Mouse (Mus musculus) lung, adult 2 months (tissue): ENCODE measurements at regions not wholly inside any gene's neighbourhood (a gene's known extent, or its start where the extent isn't known, plus 50 kb on each side); places are given as distances from the start of the nearest gene placed in this dataset.

ENCODE experiments used
- CTCF ChIP-seq: fragments of 200-500 bp; IDR thresholded peaks from 2 replicates; pipeline ENCODE4 v1.5.1; 2011; ENCODE audit warnings: mild to moderate bottlenecking, low read length, control low read depth; ENCODE audit not compliant: insufficient read depth
- POLR2A ChIP-seq: fragments of 200-500 bp; IDR thresholded peaks from 2 replicates; pipeline ENCODE4 v1.6.1; 2011; ENCODE audit warnings: low read depth, mild to moderate bottlenecking, control low read depth, low read length, borderline replicate concordance; ENCODE audit errors: extremely low read depth

GRCm38 (mm10) chr17:15991916-15992315 is 161.1 kb upstream of the Rgmb start:
- TF ChIP-seq CTCF (no peak), POLR2A (no peak)
